Mouse (Mus musculus) cortical plate, adult 2 months (tissue): ENCODE results near the gene Lpin3.

Experiments used
- CTCF ChIP-seq: fragments of 200-500 bp; IDR thresholded peaks from 2 replicates; pipeline ENCODE4 v1.5.1; 2011; ENCODE audit warnings: mild to moderate bottlenecking, control low read depth, low read length; ENCODE audit not compliant: insufficient read depth; ENCODE audit errors: extremely low read depth
- POLR2A ChIP-seq: fragments of 200-500 bp; IDR thresholded peaks from 2 replicates; pipeline ENCODE4 v1.6.1; 2011; ENCODE audit warnings: mild to moderate bottlenecking, low read length, control low read depth; ENCODE audit not compliant: insufficient read depth; ENCODE audit errors: extremely low read depth

DNA sequence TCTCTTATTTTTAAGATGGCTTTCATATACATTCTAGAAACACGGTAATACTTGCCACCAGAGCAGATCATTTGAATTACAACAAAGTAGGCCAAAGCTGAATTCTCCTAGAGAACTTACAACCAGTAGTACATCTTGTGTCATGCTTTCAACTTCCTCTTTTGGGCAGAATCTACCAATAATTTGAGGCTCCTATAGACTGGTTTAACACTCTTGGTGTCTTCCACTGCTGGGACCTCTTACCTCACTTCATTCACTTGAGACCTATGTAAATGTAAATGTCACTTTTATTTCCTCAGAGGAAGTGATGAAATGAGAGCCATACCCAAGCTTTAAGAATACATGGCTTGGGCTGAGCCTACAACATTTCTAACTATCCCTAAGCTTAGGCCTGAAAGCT, 16.4 kb upstream of the Lpin3 start:
- TF ChIP-seq CTCF = no peak
- TF ChIP-seq POLR2A = no peak
